Mouse (Mus musculus) gastrocnemius, postnatal 36 days (tissue): Measurements from ENCODE around the gene Tmem52. TPM values are rescaled to one million over a fixed set of nuclear protein-coding genes. Genes with fewer than 3 reads are reported as not detected.
"Not testable (repeated sequence)": the region's sequence is repeated elsewhere in the genome, so short reads cannot be mapped to it uniquely, and the experiment has no call there.

Experiments used
- DNase-seq, 2 experiments: peaks; one replicate each; pipeline ENCODE4 v3.0.0; 2022
- intact Hi-C: fragments of 180-260 bp; cut with DNase I; formaldehyde crosslinking; loops from one replicate; pipeline ENCODE4 v1.15.1; 2025
- total RNA-seq, 2 experiments: library from RNA; stranded (reverse); gene quantifications; 2 replicates each; pipeline ENCODE4 v1.2.3; 2021

Tmem52 gene
- total RNA-seq, 2 experiments from 2014 or later: 245 to 257 TPM

DNA sequence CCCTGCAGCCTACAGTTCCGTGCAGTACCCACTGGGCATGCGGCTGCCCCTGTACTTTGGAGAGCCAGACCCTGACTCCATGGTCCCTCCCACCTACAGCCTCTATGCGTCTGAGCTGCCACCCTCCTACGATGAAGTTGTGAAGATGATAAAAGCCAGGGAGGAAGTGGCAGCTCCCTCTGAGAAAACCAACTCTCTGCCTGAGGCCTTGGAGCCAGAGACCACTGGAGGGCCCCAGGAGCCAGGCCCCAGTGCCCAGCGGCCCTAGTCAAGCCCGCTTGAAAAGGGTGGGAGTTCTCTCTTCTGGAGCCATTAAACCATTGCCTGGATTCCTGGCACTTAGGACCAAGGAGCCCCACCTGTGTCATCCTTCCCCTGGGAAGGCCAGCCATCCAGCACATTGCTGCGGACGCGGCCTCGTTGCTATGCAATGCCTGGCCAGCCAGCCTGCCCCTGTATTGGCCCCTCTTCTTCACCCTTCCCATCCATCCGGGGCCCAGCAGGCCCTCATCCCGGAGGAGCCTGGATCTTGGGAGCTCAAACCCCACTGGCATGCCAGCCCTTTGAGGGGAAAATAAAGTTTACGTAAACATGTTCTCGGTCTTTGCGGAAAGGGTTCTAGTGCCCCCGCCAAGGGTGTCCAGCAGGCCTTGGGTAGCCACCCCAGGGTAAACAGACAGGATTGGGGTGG, 1.5 kb downstream of the Tmem52 start:
- intact Hi-C loops: no loop called here
- DNase-seq: no peak

DNA sequence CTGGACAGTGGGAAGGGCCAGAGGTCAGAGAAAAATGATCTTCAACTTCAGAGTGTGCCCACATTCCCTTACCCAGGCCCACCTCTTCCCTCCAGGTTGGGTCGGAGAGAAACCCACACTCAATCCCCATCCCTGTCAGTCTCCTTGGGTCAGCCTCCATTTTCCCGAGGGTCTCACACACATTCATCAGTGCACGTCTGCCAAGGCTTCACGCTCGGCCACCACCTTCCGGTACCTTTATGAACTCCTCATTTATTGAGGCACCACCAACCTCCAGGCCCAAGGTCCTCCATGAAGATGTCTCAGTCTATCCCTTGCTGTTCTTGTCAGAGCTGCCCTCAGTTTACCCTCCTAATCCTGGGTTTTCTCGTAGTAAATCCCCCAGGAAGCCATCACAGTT, 2.1 kb downstream of the Tmem52 start:
- no peak for DNase-seq
- intact Hi-C loops: no loop called here

DNA sequence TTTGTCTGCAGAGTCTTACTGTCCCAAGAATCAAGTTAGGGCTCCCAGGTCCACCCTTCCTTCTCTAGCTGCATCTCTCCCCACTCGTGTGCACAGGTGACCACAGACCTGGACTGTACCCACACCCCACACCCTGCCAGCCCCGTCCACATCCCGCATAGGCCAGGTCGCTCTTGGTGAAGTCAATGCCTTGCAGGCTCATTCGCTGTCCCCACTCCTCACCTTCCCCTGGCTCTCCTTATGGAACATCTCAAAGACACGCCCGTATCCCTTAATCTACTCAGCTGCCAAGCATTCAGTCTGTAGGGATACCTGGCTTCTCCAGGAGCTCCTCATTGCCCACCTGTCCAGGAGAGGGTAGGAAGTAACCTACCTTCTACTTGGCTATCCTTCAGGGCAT, 2.5 kb downstream of the Tmem52 start:
- intact Hi-C loops: no loop called here
- no peak for DNase-seq

DNA sequence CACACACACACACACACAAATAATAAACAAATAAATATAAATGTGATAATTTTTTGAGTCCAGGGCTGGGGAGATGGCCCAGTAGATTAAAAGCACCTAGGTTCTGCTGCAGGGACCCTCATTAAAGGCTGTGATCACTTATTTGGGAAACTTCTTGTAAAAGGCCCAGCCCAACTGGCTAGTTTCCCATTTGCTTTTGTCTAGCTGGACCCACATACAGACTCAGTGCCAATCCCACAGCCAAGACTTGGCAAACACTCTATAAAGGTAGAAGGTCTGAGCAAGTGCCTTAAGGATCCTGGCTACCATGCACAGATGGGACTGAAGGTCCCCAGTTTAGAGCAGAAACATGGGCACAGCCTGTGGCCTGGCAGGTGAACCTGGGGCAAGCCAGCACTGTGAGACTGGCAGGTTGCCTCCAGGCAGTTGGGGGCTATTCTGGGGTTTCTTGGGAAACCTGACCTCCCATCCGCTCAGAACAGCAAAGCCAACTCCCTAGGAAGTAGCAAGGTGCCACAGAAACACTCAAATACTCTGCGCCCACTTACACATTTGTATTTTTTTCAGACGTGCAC, 3.9 kb downstream of the Tmem52 start:
- peak in 1 of 2 experiments; percentile 46 for DNase-seq
- intact Hi-C loops: no loop called here

DNA sequence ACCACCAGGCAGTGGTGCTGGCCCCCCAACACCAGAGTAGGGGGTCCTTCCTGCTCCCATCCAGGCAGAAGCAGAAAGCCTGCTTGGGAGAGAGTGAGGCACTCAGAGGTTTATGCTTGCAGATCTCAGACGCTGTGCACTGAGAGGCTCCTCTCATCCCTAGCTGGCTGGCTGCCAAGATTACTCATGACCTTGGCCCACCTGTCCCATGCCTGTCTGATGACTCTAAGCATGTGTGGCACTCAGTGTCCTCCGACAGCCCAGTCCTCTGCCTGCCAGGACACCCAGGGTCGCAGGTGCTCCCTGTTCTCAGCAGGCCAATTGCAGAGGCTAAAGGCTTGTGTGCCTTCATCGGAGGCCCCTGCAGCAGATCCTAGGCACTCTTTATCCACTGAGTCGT, 4.4 kb downstream of the Tmem52 start:
- intact Hi-C loops: no loop called here
- peak in 1 of 2 experiments; percentile 56 for DNase-seq

DNA sequence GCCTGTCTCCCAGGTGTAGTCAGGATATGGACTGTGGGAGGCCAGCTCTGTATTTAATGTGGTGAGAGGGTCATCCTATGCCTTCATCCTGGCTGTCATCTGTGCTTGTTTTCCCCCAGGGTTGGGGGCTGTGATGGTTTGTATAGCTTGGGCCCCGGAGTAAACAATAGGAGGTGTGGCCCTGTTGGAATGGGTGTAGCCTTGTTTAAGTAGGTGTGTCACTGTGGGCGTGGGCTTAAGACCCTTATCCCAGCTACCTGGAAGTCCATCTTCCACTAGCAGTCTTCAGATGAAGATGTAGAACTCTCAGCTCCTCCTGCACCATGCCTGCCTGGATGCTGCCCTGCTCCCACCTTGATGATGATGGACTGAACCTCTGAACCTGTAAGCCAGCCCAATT, 4.9 kb downstream of the Tmem52 start:
- intact Hi-C loops, DNase-seq: not testable (repeated sequence)

DNA sequence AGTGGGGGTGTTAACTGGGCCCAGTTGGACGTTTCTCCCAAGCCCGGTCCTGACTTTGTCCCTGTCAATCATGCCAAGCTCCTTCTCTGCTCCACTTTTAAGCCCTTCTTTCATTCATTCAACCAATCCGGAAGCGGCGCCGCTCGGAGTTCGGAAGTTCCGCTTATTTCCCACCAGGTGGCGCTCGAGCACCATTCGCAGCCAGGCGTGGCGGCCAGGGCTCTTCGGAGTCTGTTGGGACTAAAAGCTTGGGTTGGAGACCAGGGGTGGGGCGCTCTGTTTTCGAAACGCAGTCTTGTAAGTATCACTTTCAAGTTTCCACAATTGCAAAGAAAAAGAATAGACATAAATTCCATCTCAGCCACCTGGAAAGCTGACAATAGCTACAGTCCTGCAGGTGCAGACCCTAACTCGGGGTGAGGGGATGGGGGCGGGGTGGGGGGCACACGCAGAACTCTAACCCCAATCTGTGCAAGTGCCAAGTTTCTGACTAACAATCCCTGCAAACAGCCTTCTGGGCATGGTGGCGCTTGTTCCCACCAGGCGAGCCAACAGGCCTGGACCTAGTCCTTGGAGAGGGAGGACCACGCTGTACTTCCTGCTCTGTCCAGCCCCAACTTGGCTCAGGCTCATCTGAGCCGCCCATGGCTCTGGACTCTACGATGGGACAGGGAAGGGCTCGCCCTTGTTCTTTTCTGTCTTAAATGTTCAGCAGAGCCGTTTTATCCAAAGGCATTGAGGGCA, 12.6 kb downstream of the Tmem52 start:
- intact Hi-C loops: loop anchor here (1.0 to 2.0 kb wide), 2 partner anchors 87 to 99 kb away; no protein-coding TSS in a partner anchor
- DNase-seq: peak; percentile 76 to 77

DNA sequence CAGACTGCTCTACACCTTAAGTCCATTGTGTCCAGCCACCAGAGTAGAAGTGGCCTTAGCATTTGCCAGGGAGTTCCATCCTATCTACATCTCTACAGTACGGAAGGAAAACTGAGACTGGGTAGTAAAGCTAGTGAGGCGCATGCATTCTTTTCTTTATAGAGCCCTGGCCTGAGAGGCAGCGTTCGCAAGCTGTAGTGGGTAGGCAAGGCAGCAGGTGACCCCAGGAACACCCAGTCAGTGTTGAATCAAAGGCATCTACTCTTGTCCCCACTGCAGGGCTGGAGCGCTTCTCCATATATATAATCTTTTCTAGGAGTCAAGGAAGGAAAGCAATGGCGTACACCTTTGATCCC, 13.2 kb downstream of the Tmem52 start:
- intact Hi-C loops: no loop called here

DNA sequence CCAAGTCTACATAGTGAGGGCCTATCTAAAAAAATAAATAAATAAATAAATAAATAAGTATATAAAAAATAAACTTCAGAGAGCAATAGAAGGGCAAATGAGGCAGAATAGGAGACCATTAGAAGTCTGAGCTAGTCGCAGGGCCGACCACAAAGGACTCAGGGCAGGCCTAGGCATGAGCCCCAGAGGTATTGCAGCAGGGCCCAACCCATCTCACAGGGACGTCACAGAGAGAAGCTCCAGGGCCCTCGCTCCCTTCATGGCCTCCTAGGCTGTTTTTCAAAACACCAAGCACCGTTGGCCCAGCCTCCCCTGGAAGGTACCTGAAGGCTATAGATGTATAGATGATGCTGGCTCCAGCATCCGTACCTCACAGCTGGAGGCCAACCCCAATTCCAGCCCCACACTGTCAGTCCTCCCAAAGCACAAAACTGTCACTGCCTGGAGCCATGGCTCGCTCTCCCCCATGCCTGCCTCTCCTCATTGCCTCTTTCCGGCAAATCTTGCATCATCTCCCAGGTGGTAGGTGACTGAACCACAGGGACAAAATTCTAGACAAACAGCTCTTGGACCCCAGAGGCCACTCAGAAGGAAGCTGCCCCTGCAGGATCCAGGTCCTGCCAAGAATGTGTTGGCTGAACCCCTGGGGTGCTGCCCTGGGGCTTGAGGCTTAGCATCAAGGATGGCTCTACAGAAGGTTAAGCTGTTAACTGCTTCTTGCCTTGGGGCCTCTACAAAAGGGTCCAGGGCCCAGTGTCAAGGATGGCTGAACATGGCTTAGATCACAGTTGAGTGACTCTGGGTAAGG, 14.0 kb downstream of the Tmem52 start:
- DNase-seq: no peak
- intact Hi-C loops: no loop called here

More for the DNA sequence above, 13.2 kb downstream of the Tmem52 start:
- DNase-seq: no peak

DNA sequence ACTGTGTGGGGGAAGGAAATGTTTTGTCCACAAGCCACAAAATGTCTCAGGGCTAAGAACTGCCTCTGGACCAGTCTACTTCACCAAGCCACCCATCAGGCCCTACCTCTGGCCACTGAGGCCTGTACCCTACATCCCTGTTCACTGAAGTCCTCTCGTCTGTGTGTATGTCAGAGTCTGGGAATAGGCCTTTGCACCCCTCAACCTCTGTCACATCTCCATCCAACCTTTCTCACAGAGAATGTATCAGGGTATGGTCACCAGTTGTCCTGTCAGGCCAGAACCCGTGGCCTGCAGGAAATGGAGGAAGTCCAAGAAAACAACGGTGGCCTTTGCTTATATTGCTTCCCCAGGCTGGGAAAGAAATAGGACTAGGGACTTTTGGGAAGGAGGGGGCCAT, 16.6 kb downstream of the Tmem52 start:
- intact Hi-C loops: no loop called here

DNA sequence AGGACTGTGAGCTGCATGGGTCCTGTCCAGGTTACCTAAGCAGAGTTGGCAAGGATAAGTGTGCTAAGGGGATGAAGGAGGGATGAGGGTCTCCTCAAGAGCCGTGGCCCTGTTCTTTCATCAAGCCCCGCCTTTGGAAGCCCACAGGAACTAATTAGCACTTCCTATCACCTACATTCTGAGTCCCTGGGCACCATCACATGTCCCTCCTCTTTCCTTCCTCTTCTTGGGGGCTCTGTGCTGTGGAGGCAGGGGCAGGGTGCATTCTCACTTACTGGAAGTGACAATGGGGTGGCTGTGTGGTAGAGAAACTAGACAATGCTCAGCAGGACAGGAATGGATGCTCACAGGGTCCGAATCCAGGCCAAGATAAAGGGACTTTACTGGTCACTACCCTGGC, 18.8 kb downstream of the Tmem52 start:
- intact Hi-C loops: no loop called here
- DNase-seq: no peak

More for the DNA sequence above, 16.6 kb downstream of the Tmem52 start:
- no peak for DNase-seq

DNA sequence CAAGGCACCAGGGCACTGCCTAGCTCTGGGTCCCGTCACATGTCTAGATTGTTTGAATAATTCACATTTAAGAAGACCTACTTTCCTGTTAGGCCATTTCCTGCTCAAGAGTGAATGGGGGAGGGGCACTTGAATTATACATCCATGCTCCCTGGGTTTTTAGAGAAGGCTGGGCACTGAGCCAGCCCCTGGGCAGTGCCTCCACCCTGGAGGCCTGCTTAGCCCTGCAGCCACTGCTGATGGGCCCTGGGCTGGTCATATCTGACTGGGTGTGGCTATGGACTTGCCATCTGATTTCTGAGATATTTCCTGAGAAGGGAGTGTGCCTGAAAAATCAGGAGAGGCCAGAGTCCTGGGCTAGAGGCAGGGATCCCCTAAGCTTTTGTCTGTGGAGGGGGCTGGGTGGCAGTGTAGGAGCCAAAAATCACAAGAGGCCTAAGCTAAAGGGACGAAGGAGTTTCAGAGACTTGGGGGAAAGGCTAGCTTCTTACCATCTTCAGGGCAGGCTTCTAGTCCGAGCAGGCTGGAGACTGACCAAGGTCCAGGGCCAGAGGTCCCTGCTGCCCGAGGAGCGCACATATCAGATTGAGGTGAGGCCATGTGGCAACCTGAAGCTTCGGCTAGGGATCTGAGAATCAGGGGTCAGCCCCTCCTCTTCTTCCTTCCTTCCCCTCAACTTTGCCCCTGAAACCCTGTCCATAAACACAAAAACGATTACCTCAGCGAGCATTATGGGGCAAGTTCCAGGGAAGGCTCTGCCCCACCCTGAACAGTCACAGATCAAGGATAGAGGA, 19.5 kb downstream of the Tmem52 start:
- peak in 1 of 2 experiments; percentile 40 for DNase-seq

DNA sequence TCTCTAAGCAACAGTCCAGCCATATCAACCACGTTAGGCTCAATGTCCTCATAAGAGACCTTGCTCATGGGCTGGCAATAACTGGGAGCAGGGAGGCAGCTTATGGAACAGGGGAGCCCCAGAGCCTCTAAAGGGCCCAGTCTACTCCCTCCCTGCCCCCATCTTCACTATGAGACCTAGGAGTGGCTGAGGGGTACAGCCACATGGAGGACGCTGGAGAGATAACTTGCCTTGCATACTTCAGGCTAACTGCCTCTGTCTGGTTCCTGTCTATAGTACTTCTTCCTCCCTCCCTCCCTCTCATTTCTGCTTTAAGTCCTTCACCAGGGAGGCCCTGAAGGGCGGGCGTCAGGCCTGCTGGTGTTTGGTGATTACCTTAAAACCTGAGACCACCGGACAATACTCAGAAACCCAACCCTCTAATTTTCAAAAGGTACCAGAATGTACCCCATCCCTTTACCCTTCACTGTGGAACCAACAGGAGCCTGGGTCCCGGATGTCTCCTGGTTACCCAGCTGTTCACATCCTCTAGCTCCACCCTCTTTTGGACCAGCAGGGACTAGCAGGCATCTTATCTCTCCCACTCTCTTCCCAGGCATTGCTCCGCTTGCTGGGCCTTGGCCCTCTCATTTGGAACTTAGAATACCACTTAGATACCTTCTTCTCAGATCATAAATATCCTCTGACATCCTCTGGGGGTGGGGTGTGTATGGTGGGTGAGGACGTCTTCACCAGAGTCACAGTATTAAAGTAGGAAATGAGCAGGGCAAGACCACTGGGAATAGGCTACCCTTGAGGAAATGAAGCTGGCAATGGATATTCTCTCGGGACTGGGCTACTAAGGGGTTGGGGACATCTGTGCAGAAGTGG, 20.4 kb downstream of the Tmem52 start:
- intact Hi-C loops: no loop called here
- DNase-seq: no peak

More for the DNA sequence above, 19.5 kb downstream of the Tmem52 start:
- intact Hi-C loops: no loop called here

DNA sequence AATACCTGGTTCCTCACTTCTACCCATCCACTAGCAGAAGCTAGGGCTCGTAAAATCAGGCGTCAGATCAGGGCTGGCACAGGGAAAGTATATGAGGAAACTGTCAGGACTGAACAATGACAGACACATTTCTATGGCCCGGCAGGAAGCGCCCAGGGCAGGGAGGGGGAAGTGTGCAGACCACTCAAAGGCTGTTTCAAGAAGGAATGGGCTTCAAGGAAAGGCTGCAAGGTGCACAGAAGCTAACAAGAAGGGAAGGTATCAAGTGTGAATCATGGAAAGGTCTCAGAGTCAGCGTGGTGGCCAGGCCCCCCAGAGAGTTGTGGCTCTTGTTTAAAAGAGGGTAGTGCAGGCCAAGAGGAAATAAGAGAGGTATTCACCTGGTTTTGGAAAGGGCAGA, 21.5 kb downstream of the Tmem52 start:
- no peak for DNase-seq
- intact Hi-C loops: loop anchor here (2.0 kb wide), 1 partner anchor 72 kb away; the partner anchor contains the start of gene Nadk

DNA sequence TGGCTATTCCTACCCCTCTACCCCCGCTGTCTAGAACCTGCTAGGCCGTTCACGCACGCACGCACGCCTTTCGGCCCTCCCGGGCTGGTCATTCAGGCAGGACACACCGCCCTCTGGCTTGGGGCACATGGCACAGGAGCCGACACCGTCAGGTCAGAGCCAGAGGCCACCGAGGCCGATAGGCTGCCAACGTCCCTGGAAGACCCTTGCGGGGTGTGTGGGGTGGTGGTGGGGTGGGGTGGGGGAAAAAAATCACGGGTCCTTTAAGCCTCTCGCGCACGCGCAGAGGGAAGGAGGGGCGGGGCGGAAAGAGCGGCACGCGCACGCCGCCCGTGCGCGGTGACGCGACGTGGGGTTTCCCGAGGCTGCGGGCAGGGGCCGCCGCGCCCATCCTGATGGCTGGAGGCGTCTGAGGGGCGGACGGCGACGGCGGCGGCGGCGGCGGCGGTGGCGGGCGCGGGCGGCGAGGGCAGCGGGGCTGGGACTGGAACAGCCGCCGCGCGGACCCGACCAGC, 22.1 kb downstream of the Tmem52 start, which contains the start of gene Gnb1:
Gene Gnb1 (plus strand): TSS at position 372 of the 515 bp plus-strand sequence.
- intact Hi-C loops: loop anchor here (2.0 kb wide), 1 partner anchor 72 kb away; the partner anchor contains the start of gene Nadk
- DNase-seq: peak; percentile 92 to 96

DNA sequence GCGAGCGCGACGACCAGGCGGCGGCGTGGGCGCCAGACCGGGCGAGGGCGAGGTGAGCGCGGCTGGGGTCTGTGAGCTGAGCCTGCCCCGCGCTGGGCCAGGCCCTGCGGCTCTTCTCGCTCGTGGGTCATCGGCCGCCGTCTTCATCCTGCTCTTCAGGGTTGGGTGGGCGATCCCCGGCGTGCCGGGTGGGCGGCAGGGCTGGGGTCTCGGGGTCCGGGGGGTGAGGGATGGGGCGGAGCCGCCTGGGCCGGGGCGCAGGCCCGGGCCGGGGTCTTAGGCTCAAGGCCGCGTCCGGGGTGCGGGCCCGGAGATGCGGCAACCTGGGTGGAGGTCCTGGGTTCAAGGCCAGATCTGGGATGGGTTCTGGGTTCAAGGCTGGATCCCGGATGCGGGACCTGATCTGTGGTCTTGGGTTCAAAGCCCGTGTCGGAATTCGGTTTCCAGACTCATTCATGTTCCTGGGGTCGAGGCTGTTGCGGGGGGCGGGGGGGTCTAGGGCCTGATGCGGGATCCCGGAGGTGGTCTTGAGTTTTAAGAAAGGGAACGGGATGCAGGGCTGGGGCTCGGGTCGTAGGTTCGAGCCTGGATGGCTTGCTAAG, 22.7 kb downstream of the Tmem52 start:
- peak in 1 of 2 experiments; percentile 16 for DNase-seq
- intact Hi-C loops: loop anchor here (2.0 kb wide), 1 partner anchor 71 kb away; the partner anchor contains the start of gene Nadk

DNA sequence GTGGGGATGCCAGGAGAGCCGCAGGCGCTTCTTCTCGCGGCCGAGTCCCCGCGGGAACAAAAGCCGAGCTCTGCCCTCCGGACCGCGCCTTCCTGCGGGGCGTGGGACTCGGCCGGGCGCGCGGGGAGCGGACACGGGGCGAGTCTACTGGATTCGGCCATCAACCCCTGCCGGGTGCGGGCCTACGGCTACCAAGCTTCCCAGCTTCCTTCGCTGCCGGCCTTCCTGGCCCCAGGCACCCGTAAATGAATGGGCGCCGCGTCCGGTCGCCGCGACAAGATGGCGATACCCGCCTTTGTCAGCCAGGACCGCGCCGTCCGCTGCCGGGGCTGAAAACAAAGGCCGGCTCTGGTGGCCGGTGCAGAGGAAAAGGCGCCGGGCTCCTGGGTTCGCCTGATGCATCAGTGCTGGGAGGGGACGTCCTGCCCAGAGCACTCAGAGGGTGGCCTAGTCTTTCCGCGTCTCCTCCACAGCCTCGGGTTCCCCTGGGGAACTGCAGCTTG, 23.3 kb downstream of the Tmem52 start:
- peak in 1 of 2 experiments; percentile 39 for DNase-seq
- intact Hi-C loops: no loop called here

DNA sequence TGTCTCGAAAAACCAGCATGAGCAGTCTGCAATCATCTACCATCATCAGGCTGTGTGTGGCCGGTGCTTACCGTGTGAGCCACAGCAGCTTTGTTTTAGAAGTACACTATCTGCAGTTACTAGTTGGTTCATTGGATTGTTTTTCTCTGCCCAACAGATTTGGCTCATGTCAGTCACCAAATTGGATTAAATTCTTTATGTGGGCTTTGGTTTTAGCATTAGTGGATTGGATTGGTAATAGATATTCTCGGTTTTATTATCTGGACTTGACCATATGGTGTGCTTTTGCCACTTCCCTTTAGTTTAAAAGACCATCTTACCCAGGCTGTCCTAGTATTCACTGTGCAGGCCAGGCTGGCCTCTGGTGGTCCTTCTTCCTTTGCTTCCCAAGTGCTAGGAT, 26.0 kb downstream of the Tmem52 start:
- DNase-seq: no peak
- intact Hi-C loops: no loop called here
